Mouse (Mus musculus): Measurements from ENCODE around the gene Ebna1bp2. TPM values are rescaled to one million over a fixed set of nuclear protein-coding genes. Genes with fewer than 3 reads are reported as not detected.

Gene Ebna1bp2
- 70.4 to 76.0 TPM (median 72.8 TPM) in 4 replicates for total RNA-seq (2023; ENCODE audit: inconsistent age)

DNA sequence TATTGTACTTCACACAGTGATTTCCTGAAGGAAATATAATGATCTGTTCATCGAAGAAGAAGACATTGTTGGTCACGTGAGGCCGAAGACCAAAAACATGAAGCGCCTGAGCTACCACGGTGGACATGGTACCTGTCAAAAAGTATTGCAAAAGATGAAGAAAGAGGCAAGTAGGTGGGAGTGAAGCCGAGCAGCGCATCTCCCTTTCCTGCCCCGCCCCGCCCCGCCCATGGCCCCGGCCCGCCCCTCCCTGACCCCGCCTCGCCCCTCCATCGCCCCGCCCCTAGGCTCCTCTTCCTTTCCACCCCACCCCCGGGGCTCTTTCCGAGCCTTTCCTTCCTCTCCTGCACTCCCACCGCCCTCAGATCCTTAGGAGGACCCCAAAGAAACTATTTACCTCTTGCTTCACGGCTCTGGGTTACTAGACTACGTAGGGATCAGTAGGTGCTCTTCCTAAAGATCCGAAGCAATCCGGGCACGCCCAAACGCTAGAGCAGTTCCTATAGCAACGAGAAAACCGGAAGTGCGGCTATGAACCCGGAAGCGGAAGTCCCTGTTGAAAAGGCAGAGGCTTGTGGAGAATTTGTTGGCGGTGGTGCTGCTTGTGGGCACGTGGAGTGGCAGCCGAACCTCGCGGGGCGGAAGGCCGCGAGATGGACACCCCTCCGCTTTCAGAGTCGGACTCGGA is at the start of gene Ebna1bp2, which contains the start of gene Cfap57:
Gene Ebna1bp2, plus strand, starts transcription at position 521 of the 688 bp plus-strand sequence.
Gene Cfap57, minus strand, starts transcription at position 499 of the 688 bp plus-strand sequence.

DNA sequence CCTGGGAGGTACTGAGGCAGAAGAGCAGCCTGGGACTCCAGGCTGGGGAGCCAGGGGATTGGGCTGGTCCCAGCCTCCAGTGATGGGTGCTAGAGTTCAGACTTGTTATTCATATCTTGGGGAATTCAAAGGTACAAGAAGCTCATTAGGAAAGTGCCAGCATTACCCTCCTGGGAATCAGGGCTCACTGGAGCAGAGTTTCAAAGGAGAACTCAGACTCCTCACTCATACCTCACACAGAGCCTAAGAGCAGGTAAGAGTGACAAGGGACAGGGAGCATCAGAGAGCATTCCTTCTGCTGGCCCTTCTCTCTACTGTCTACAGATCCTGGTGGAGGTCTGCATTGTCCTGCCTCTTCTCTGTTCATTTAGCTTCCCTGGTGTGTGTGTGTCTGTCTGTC is 38.1 kb downstream of the Ebna1bp2 start, which contains the start of gene Olfr62:
Gene Olfr62, plus strand, starts transcription at position 301 of the 400 bp plus-strand sequence.

Other genes starting within 250 kb of the Ebna1bp2 start
- 74.7 to 86.3 TPM (median 81.4 TPM) in 4 replicates for gene Szt2, start 211.5 kb upstream of the Ebna1bp2 start, total RNA-seq (2023; ENCODE audit: inconsistent age)
- 59.3 to 73.0 TPM (median 65.8 TPM) in 4 replicates for gene Med8, start 211.5 kb upstream of the Ebna1bp2 start, total RNA-seq (2023; ENCODE audit: inconsistent age)
- 40.6 to 47.7 TPM (median 46.2 TPM) in 4 replicates for gene Elovl1, start 192.7 kb upstream of the Ebna1bp2 start, total RNA-seq (2023; ENCODE audit: inconsistent age)
- gene Cdc20, start 183.4 kb upstream of the Ebna1bp2 start, total RNA-seq (2023; ENCODE audit: inconsistent age): 3.7 to 8.8 TPM (median 5.3 TPM) in 4 replicates
- gene Mpl, start 163.3 kb upstream of the Ebna1bp2 start, total RNA-seq (2023; ENCODE audit: inconsistent age): not detected in 4 replicates
- gene Tie1, start 130.7 kb upstream of the Ebna1bp2 start, total RNA-seq (2023; ENCODE audit: inconsistent age): not detected in 4 replicates
- not detected in 4 replicates for gene 2610528J11Rik, start 93.8 kb upstream of the Ebna1bp2 start, total RNA-seq (2023; ENCODE audit: inconsistent age)
- not detected in 4 replicates for gene Tmem125, start 76.8 kb upstream of the Ebna1bp2 start, total RNA-seq (2023; ENCODE audit: inconsistent age)
- gene Cfap57, start within 50 bp of the Ebna1bp2 start, total RNA-seq (2023; ENCODE audit: inconsistent age): not detected in 4 replicates
- gene Olfr62, start 38.2 kb downstream of the Ebna1bp2 start, total RNA-seq (2023; ENCODE audit: inconsistent age): not detected in 4 replicates
- gene Olfr1342, start 72.0 kb downstream of the Ebna1bp2 start, total RNA-seq (2023; ENCODE audit: inconsistent age): not detected in 4 replicates
- gene Olfr1341, start 82.7 kb downstream of the Ebna1bp2 start, total RNA-seq (2023; ENCODE audit: inconsistent age): not detected in 4 replicates
- not detected in 4 replicates for gene Olfr1340, start 99.3 kb downstream of the Ebna1bp2 start, total RNA-seq (2023; ENCODE audit: inconsistent age)
- gene Olfr1339, start 111.4 kb downstream of the Ebna1bp2 start, total RNA-seq (2023; ENCODE audit: inconsistent age): not detected in 4 replicates
- gene Olfr1338, start 137.9 kb downstream of the Ebna1bp2 start, total RNA-seq (2023; ENCODE audit: inconsistent age): not detected in 4 replicates
- gene Olfr1337, start 161.8 kb downstream of the Ebna1bp2 start, total RNA-seq (2023; ENCODE audit: inconsistent age): not detected in 4 replicates
- not detected in 4 replicates for gene Olfr1335, start 189.1 kb downstream of the Ebna1bp2 start, total RNA-seq (2023; ENCODE audit: inconsistent age)
- gene Olfr1333, start 215.5 kb downstream of the Ebna1bp2 start, total RNA-seq (2023; ENCODE audit: inconsistent age): not detected in 4 replicates
- not detected in 4 replicates for gene Olfr1331, start 243.8 kb downstream of the Ebna1bp2 start, total RNA-seq (2023; ENCODE audit: inconsistent age)